Comparison of ENCODE assay signal across 8 mouse cellular contexts in the genomic region with DNA sequence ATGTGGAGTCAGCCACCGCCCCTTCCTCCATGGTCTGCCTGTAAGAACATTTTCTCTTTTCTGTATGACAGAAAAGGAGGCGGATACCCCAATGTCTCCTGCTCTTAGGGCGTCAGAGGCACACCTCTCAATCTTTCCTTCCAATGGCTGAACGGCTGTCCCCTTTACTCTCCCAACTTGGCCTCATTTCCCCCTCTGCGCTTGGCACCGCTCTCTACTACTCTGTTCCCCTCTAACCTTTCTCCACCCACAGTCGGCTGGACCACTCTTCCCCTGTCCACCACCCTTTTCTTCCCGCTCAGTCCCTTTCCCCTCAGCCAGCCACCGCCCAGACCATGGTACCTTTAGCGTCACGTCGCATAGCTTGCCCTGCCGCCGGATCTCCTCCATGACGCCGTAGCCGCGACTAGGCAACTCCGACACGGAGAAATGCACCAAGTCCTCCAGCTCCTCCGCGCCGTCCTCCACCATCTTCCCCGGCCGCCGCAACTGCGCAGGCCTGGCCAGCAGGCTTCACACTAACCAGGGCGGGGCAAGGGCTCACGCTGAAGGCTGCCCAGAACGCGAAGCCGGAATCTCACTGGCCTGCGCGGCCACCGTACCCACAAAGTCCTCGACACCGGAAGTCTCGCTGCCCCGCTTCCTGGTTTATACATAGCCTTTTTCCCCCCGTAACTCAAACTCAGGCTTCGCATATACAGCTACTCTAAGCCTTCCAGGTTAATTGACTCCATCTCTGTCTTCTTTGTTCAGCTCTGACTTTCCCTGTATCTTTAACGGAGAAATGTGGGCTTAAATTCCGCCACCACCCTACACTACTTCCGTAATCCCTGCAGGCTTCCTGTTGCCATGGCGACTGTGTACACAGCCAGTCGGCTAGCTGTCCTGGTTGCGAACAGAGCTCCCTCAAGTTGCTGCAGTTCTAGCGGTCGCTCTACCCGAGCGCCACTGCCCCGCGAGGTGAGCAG. TPM values are rescaled to one million over a fixed set of nuclear protein-coding genes. Genes with fewer than 3 reads are reported as not detected.
DNase-seq lines count a peak whose midpoint lies in the region; ATAC-seq and TF ChIP-seq lines count a peak whose summit lies in the region.

A gene (minus strand): TSS at position 571 of the 968 bp plus-strand sequence.
A gene (plus strand): TSS at position 835 of the 968 bp plus-strand sequence.

- under 1% methylated on average over 53 of the region's 53 CpGs for WGBS in hindbrain, postnatal 0 days

- H3K4me2 ChIP-seq in hindbrain, postnatal 0 days (ENCODE audit: low read depth, low read length), result peak within 1 kb of the TSS; percentile 73

- TF ChIP-seq CTCF in gastrocnemius, adult 2 months (IDR thresholded peaks at IDR 0.05), result no peak; the same call in 1 of the 2 replicates
- peak; percentile 27; the same call in 1 of the 2 replicates for TF ChIP-seq CTCF in hindbrain, postnatal 0 days (IDR thresholded peaks at IDR 0.05; ENCODE audit: low read depth)
- TF ChIP-seq CTCF in left cerebral cortex, adult 2 months (IDR thresholded peaks at IDR 0.05), result no peak; the same call in 1 of the 2 replicates

- DNase-seq in ZHBTc4 (ENCODE audit: low read depth, low spot score), result peak; percentile 95
- peak; percentile 98 for DNase-seq in gastrocnemius, adult 2 months
- peak; percentile 98 for DNase-seq in hindbrain, postnatal 0 days (ENCODE audit: low spot score)
- DNase-seq in left cerebral cortex, adult 2 months (ENCODE audit: extremely low spot score in 1 of 2, low spot score in 2 of 2), result peak; percentile 99
- peak; percentile 99 for DNase-seq in right cerebral cortex, adult 2 months (ENCODE audit: low spot score in 2 of 2)
- DNase-seq in urinary bladder, postnatal 14 days (ENCODE audit: low spot score), result peak; percentile 97

- no peaks in the 10 kb centered on the region for H3K9me3 ChIP-seq in hindbrain, postnatal 0 days (ENCODE audit: low read length)

- H3K36me3 ChIP-seq in hindbrain, postnatal 0 days (ENCODE audit: insufficient read depth, low read length), result no peaks in the 10 kb centered on the region

- peak; percentile 87 for ATAC-seq in common myeloid progenitor, adult 5-6 weeks (replicated peaks; ENCODE audit: low read depth, poor library complexity, severe bottlenecking)
- ATAC-seq in hindbrain, postnatal 0 days, result peak; percentile 99
- ATAC-seq in megakaryocyte, adult 5-6 weeks (ENCODE audit: poor library complexity, severe bottlenecking), result peak; percentile 88

- intact Hi-C loops in gastrocnemius, adult 2 months (cut with DNase I), result loop anchor here (2.0 kb wide), 1 partner anchor 56 kb away; a partner anchor contains a TSS
- intact Hi-C loops in left cerebral cortex, adult 2 months (cut with DNase I), result loop anchor here (1.0 kb wide), 1 partner anchor 56 kb away; a partner anchor contains a TSS

- H3K9ac ChIP-seq in hindbrain, postnatal 0 days (replicated peaks; ENCODE audit: low read length), result peak within 1 kb of the TSS; percentile 80

- H3K27me3 ChIP-seq in hindbrain, postnatal 0 days (ENCODE audit: insufficient read depth, low read length), result no peaks in the 10 kb centered on the region

- H3K27ac ChIP-seq in gastrocnemius, adult 2 months, result peak within 1 kb of the TSS; percentile 96
- H3K27ac ChIP-seq in hindbrain, postnatal 0 days, result peak within 1 kb of the TSS; percentile 93
- peak within 1 kb of the TSS; percentile 94 for H3K27ac ChIP-seq in left cerebral cortex, adult 2 months

- H3K4me3 ChIP-seq in gastrocnemius, adult 2 months, result peak within 1 kb of the TSS; percentile 80
- peak within 1 kb of the TSS; percentile 77 for H3K4me3 ChIP-seq in hindbrain, postnatal 0 days (ENCODE audit: low read length)
- peak within 1 kb of the TSS; percentile 62 for H3K4me3 ChIP-seq in left cerebral cortex, adult 2 months

- peaks cover 4% of the 10 kb centered on the region; the same call in 1 of the 2 replicates for H3K4me1 ChIP-seq in hindbrain, postnatal 0 days (ENCODE audit: insufficient read depth, low read length)

RNA-seq across cellular contexts. Expression of the first gene that starts in this region (rescaled TPM):
- 8.7 and 10.1 TPM in 2 replicates for total RNA-seq in common myeloid progenitor, adult 5-6 weeks (2017)
- 1 to 10 TPM; 7.2 to 8.6 TPM for total RNA-seq in gastrocnemius, adult 2 months (2021)
- total RNA-seq in hindbrain, postnatal 0 days (2014; rRNA removed), result 30.6 and 32.1 TPM in 2 replicates
- 16.1 and 19.0 TPM in 2 replicates for polyA plus RNA-seq in hindbrain, postnatal 0 days (2015; fragmentation: Nextera tagmentation; extraction: Ambion mirVana)
- 10 to 100 TPM; 27.4 to 28.3 TPM for total RNA-seq in left cerebral cortex, adult 2 months (2021)
- 19.8 and 21.9 TPM in 2 replicates for total RNA-seq in megakaryocyte, adult 5-6 weeks (2015)
- total RNA-seq in megakaryocyte, adult 5-6 weeks (2017), result 16.7 and 18.8 TPM in 2 replicates

RNA-seq across cellular contexts. Expression of the second gene that starts in this region (rescaled TPM):
- 2.1 and 2.2 TPM in 2 replicates for total RNA-seq in common myeloid progenitor, adult 5-6 weeks (2017)
- under 1 TPM in 1 of 2 experiments, not detected in 1; 0.08 TPM for total RNA-seq in gastrocnemius, adult 2 months (2021)
- 3.3 and 3.9 TPM in 2 replicates for total RNA-seq in hindbrain, postnatal 0 days (2014; rRNA removed)
- polyA plus RNA-seq in hindbrain, postnatal 0 days (2015; fragmentation: Nextera tagmentation; extraction: Ambion mirVana), result 3.9 and 4.0 TPM in 2 replicates
- total RNA-seq in left cerebral cortex, adult 2 months (2021), result 1 to 10 TPM; 3.8 to 4.4 TPM
- total RNA-seq in megakaryocyte, adult 5-6 weeks (2015), result 1.1 and 1.6 TPM in 2 replicates
- total RNA-seq in megakaryocyte, adult 5-6 weeks (2017), result 2.2 and 3.3 TPM in 2 replicates

Comparison
In these comparisons a context has a peak if more than half of its experiments do, and no peak if none do; other contexts are left out.
1. Peak in every context shown above with its lines: DNase-seq, ATAC-seq, H3K4me3 ChIP-seq and H3K27ac ChIP-seq.